ENCODE assay signal across 23 mouse cellular contexts in the genomic region with DNA sequence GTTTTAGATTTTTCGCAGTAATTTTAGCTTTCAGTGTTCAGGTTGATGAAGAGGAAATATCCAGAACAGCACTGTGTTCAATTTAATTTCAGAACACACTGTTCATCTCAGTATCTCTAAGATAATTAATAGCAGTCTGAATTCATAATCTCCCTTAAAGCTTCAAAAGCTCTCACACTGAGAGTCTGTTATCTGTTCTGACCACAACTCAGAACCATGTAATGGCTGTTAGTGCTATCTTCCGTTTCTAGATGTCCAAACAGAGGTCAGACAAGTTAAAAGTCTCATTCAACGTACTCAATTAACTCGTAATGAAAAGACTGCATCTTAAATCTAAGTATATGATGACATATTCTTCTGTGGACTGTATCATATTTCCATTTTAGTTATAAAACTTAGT.
"Had no signal": no experiment of that assay in that cellular context is flagged by ENCODE, and none has a peak within 500 bp of the region (broad histone marks: within the 10 kb centered on the region; RNA-seq: fewer than 3 reads in every experiment).

No protein-coding gene starts in this region.

- DNase-seq: gastrocnemius, postnatal 14 days; gastrocnemius, postnatal 36 days; heart, adult 18-20 months; heart, postnatal 10 days; heart, postnatal 4 days; kidney, adult 18-20 months; kidney, adult 8-10 months; kidney, postnatal 10 days; kidney, postnatal 36 days had no signal

- H3K9ac ChIP-seq: heart, embryonic 12.5 days; hindbrain, embryonic 12.5 days; hindbrain, embryonic 14.5 days; intestine, embryonic 15.5 days; limb, embryonic 12.5 days; liver, embryonic 12.5 days had no signal

- H3K4me3 ChIP-seq: heart, embryonic 10.5 days; heart, embryonic 12.5 days; hindbrain, embryonic 10.5 days; hindbrain, embryonic 12.5 days; intestine, embryonic 15.5 days; layer of hippocampus, adult 2 months; left cerebral cortex, adult 2 months; limb, embryonic 10.5 days; limb, embryonic 12.5 days; liver, embryonic 12.5 days had no signal

- H3K4me2 ChIP-seq: heart, embryonic 12.5 days; hindbrain, embryonic 12.5 days; hindbrain, embryonic 14.5 days; intestine, embryonic 15.5 days; limb, embryonic 12.5 days; liver, embryonic 12.5 days had no signal

- H3K4me1 ChIP-seq: heart, embryonic 10.5 days; heart, embryonic 12.5 days; hindbrain, embryonic 10.5 days; hindbrain, embryonic 12.5 days; intestine, embryonic 15.5 days; limb, embryonic 10.5 days; limb, embryonic 12.5 days; liver, embryonic 12.5 days had no signal

- H3K36me3 ChIP-seq: heart, embryonic 10.5 days; heart, embryonic 12.5 days; hindbrain, embryonic 10.5 days; hindbrain, embryonic 12.5 days; intestine, embryonic 15.5 days; limb, embryonic 10.5 days; limb, embryonic 12.5 days; liver, embryonic 12.5 days had no signal

- H3K27me3 ChIP-seq: heart, embryonic 12.5 days; hindbrain, embryonic 12.5 days; intestine, embryonic 15.5 days; limb, embryonic 12.5 days; liver, embryonic 12.5 days had no signal

- ATAC-seq: hindbrain, embryonic 16.5 days; inflammation-experienced regulatory T-cells, adult 6 months; intestine, embryonic 15.5 days; intestine, postnatal 0 days; liver, embryonic 12.5 days had no signal

- H3K27ac ChIP-seq: heart, embryonic 10.5 days; hindbrain, embryonic 10.5 days; hindbrain, embryonic 12.5 days; hindbrain, embryonic 14.5 days; intestine, embryonic 15.5 days; layer of hippocampus, adult 2 months; left cerebral cortex, adult 2 months; limb, embryonic 10.5 days; limb, embryonic 12.5 days; liver, embryonic 12.5 days had no signal

- H3K9me3 ChIP-seq: heart, embryonic 10.5 days; heart, embryonic 12.5 days; hindbrain, embryonic 10.5 days; hindbrain, embryonic 12.5 days; intestine, embryonic 15.5 days; limb, embryonic 10.5 days; limb, embryonic 12.5 days; liver, embryonic 12.5 days had no signal
